Mouse (Mus musculus) gastrocnemius, postnatal 25 days (tissue): ENCODE measurements at regions not wholly inside any gene's neighbourhood (a gene's known extent, or its start where the extent isn't known, plus 50 kb on each side); places are given as distances from the start of the nearest gene placed in this dataset.
"Not testable (repeated sequence)": the region's sequence is repeated elsewhere in the genome, so short reads cannot be mapped to it uniquely, and the experiment has no call there.

Experiments used
- DNase-seq: peaks from one replicate; pipeline ENCODE4 v3.0.0; 2022

GRCm38 (mm10) chr1:95397188-95397587, 83.8 kb downstream of the Fam174a start:
- DNase-seq: no peak

- DNase-seq: no peak
These were observed 86.3 kb downstream of the Fam174a start for GRCm38 (mm10) chr1:95399764-95400163.

GRCm38 (mm10) chr1:95422253-95422652, 108.8 kb downstream of the Fam174a start:
- DNase-seq: no peak

- no peak for DNase-seq
These were observed 112.0 kb downstream of the Fam174a start for GRCm38 (mm10) chr1:95425420-95425819.

- DNase-seq: no peak
These were observed 123.7 kb downstream of the Fam174a start for GRCm38 (mm10) chr1:95437155-95437554.

GRCm38 (mm10) chr1:95445541-95445940, 132.1 kb downstream of the Fam174a start:
- no peak for DNase-seq

- no peak for DNase-seq
These were observed 135.6 kb downstream of the Fam174a start for GRCm38 (mm10) chr1:95448962-95449558.

GRCm38 (mm10) chr1:95450920-95451332, 137.5 kb downstream of the Fam174a start:
- no peak for DNase-seq

- DNase-seq: peak; percentile 12
These were observed 138.3 kb downstream of the Fam174a start for GRCm38 (mm10) chr1:95451755-95452154.

- DNase-seq: no peak
These were observed 140.8 kb downstream of the Fam174a start for GRCm38 (mm10) chr1:95454246-95454645.

- DNase-seq: no peak
These were observed 145.9 kb downstream of the Fam174a start for GRCm38 (mm10) chr1:95459355-95459754.

- no peak for DNase-seq
These were observed 154.7 kb downstream of the Fam174a start for GRCm38 (mm10) chr1:95468095-95468494.

GRCm38 (mm10) chr1:95468772-95469171, 155.3 kb downstream of the Fam174a start:
- no peak for DNase-seq

- no peak for DNase-seq
These were observed 157.1 kb downstream of the Fam174a start for GRCm38 (mm10) chr1:95470491-95470890.

- no peak for DNase-seq
These were observed 174.4 kb downstream of the St8sia4 start for GRCm38 (mm10) chr1:95493004-95493403.

GRCm38 (mm10) chr1:95500671-95501070, 166.7 kb downstream of the St8sia4 start:
- not testable (repeated sequence) for DNase-seq

- DNase-seq: no peak
These were observed 158.7 kb downstream of the St8sia4 start for GRCm38 (mm10) chr1:95508718-95509117.

GRCm38 (mm10) chr1:95528726-95529125, 138.6 kb downstream of the St8sia4 start:
- no peak for DNase-seq

- no peak for DNase-seq
These were observed 136.4 kb downstream of the St8sia4 start for GRCm38 (mm10) chr1:95531017-95531416.
